Mouse (Mus musculus) midbrain, embryonic 14.5 days (tissue): ENCODE data around the gene Clcn2. TPM values are rescaled to one million over a fixed set of nuclear protein-coding genes. Genes with fewer than 3 reads are reported as not detected.
A peak's percentile ranks its signal among the peaks of the same experiment; 100 is the strongest.
"Not testable (repeated sequence)": the region's sequence is repeated elsewhere in the genome, so short reads cannot be mapped to it uniquely, and the experiment has no call there.

Experiments used
- ATAC-seq: fragments of 200-750 bp; cut with Nextera tagmentation; 2 replicates; pipeline ENCODE4 v1.8.0; 2017; ENCODE audit warnings: moderate number of reproducible peaks, moderate library complexity; ENCODE audit not compliant: low FRiP score, low TSS enrichment
- DNase-seq: peaks from one replicate; pipeline ENCODE4 v3.0.0-alpha.2; 2015
- H3K27ac ChIP-seq: fragments of 300-500 bp; sonication (generic); replicated peaks from 2 replicates; pipeline ENCODE4 v1.5.1; 2014; ENCODE audit warnings: mild to moderate bottlenecking, low read depth, low read length, moderate library complexity
- H3K27me3 ChIP-seq: fragments of 300-500 bp; sonication (generic); 2 replicates; pipeline ENCODE4 v1.6.1; 2014; ENCODE audit warnings: low read length, control low read depth, mixed read lengths; ENCODE audit not compliant: control insufficient read depth, insufficient read depth
- H3K36me3 ChIP-seq: fragments of 300-500 bp; sonication (generic); 2 replicates; pipeline ENCODE4 v1.6.1; 2014; ENCODE audit warnings: low read length, control low read depth; ENCODE audit not compliant: control insufficient read depth, insufficient read depth
- H3K4me1 ChIP-seq: fragments of 300-500 bp; sonication (generic); 2 replicates; pipeline ENCODE4 v1.6.1; 2014; ENCODE audit warnings: mild to moderate bottlenecking, antibody characterized with exemption, low read length, control low read depth; ENCODE audit not compliant: control insufficient read depth, insufficient read depth
- H3K4me2 ChIP-seq: fragments of 300-500 bp; sonication (generic); 2 replicates; pipeline ENCODE4 v1.6.1; 2014; ENCODE audit warnings: mild to moderate bottlenecking, low read length, moderate library complexity
- H3K4me3 ChIP-seq: fragments of 300-500 bp; sonication (generic); replicated peaks from 2 replicates; pipeline ENCODE4 v1.5.1; 2014; ENCODE audit warnings: low read depth, low read length
- H3K9ac ChIP-seq: fragments of 300-500 bp; sonication (generic); replicated peaks from 2 replicates; pipeline ENCODE4 v1.6.1; 2014; ENCODE audit warnings: mild to moderate bottlenecking, low read length, moderate library complexity
- H3K9me3 ChIP-seq: fragments of 300-500 bp; sonication (generic); 2 replicates; pipeline ENCODE4 v1.6.1; 2016; ENCODE audit warnings: low read length, control low read depth, mixed read lengths; ENCODE audit not compliant: control insufficient read depth
- WGBS: fragments of 180-500 bp; shearing (Covaris S2); extraction: QIAGEN DNeasy Blood & Tissue Kit; methylation state at CpG from one replicate; pipeline ENCODE4 v1.1.7; 2014; 5-methylcytosine and 5-hydroxymethylcytosine counted together
- polyA plus RNA-seq: library from polyadenylated mRNA; unstranded; fragments of >200 nt; fragmentation: Nextera tagmentation; extraction: Ambion mirVana; gene quantifications from 2 replicates; pipeline ENCODE4 v1.2.1, GENCODE M21; 2014

Gene Clcn2
- polyA plus RNA-seq, 1 experiment from 2014 or later: 27.2 TPM

DNA sequence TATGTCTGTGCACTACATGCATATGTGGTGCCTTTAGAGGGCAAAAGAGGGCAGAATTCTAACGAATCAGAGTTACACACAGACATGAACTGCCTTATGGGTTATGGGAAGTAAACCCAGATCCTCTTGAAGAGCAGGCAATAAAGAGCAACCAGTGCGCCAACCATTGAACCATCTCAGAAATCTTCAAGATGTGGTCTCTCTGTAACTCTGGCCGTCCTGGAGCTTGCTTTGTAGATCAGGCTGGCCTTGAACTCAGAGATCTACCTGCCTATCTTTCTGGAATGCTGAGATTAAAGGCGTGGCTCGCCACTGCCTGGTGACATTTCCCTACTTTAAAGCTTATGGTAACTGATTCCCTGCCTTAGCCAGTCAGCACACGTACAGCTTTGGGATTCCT is 45.7 kb downstream of the Clcn2 start:
- Histone ChIP-seq H3K36me3 (peaks cover 21% of the 10 kb centered on the region), H3K4me2 (peak overlapping the region; percentile 98), H3K27ac (no peak overlapping the region), H3K4me3 (peak overlapping the region; percentile 93), H3K27me3 (no peaks in the 10 kb centered on the region), H3K4me1 (peaks cover 11% of the 10 kb centered on the region), H3K9ac (no peak overlapping the region), H3K9me3 (no peaks in the 10 kb centered on the region)
- DNase-seq (no peak), ATAC-seq (no peak)
- WGBS: 25% methylated on average over 6 of the region's 6 CpGs

DNA sequence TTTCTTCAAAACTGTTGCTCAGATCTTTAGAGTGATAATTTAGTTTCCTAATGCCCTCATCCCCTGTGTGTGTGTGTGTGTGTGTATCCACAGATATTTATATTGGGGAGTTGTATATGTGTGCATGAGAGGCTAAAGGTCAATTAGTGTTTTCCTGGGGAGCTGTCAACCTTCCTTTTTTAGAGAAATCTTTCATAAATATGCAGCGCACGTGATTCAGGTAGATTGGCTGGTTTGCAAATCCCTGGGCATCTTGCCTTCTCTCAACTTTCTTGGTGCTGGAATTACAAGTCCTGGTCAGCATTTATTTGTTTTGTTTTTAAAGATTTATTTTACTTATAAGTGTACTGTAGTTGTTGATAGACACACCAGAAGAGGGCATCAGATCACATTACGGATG is 47.3 kb downstream of the Clcn2 start:
- 93% methylated on average over 3 of the region's 3 CpGs for WGBS
- H3K36me3 ChIP-seq: peaks cover 8% of the 10 kb centered on the region
- no peak overlapping the region for H3K4me3 ChIP-seq
- ATAC-seq: no peak
- no peak overlapping the region for H3K27ac ChIP-seq
- peaks cover 11% of the 10 kb centered on the region for H3K4me1 ChIP-seq
- no peak for DNase-seq
- H3K4me2 ChIP-seq: no peak overlapping the region
- no peak overlapping the region for H3K9ac ChIP-seq
- no peaks in the 10 kb centered on the region for H3K9me3 ChIP-seq
- H3K27me3 ChIP-seq: no peaks in the 10 kb centered on the region

DNA sequence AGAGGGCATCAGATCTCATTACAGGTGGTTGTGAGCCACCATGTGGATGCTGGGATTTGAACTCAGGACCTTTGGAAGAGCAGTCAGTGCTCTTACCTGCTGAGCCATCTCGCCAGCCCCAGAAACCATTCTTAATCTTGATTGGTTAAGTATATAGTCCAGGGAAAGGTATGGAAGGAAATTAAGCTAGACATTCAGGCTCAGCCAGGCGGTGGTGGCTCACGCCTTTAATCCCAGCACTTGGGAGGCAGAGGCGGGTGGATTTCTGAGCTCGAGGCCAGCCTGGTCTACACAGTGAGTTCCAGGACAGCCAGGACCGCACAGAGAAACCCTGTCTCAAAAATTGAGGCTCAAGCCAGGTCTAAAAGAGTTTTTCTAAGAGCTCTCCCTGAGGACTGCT is 49.5 kb downstream of the Clcn2 start, which contains the start of gene Eif4g1:
Gene Eif4g1 (plus strand): TSS at position 301 of the 400 bp plus-strand sequence.
- peaks cover 13% of the 10 kb centered on the region for H3K36me3 ChIP-seq
- not testable (repeated sequence) for H3K27me3 ChIP-seq, H3K4me2 ChIP-seq, H3K4me1 ChIP-seq, H3K9ac ChIP-seq, H3K4me3 ChIP-seq, ATAC-seq, H3K27ac ChIP-seq, H3K9me3 ChIP-seq, DNase-seq
- WGBS: 96% methylated on average over 4 of the region's 6 CpGs

DNA sequence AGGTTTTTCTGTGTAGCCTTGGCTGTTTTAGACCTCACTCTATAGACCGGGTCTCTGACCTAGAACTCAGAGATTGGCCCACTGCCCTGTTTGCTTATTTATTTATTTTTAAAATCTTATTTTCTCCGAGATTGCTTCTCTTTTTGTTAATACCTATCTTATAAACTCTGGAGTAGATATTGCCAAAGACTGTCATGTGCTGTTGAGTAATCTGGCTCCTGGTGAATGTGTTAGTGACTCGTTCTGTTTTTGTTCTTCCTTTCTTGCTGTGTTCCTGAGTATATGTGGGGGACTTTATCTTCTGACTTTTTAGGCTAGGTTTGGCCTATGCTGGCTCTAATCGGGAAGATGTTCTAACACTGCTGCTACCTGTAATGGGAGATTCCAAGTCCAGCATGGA is 59.9 kb downstream of the Clcn2 start:
- Histone ChIP-seq H3K36me3 (peaks cover 80% of the 10 kb centered on the region), H3K9me3 (no peaks in the 10 kb centered on the region), H3K27me3 (no peaks in the 10 kb centered on the region), H3K4me2 (no peak overlapping the region), H3K4me3 (no peak overlapping the region), H3K27ac (no peak overlapping the region), H3K4me1 (peaks cover 2% of the 10 kb centered on the region), H3K9ac (no peak overlapping the region)
- DNase-seq: no peak
- 94% methylated on average over 4 of the region's 4 CpGs for WGBS
- no peak for ATAC-seq

DNA sequence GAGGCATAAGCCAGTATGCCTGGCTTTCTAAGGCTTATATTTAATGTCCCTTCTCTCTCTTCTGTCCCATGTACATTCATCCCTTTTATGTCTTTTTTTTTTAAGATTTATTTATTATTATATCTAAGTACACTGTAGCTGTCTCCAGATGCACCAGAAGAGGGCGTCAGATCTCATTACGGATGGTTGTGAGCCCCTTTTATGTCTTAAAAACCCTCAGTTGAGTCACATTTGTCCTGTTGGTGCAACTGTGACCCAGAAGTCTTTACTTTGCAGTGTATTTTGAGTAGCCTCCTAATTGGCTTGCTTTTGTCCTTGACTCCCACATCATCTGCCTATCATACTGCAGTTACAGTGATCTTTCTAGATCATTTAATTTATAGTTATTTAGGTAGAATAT is 64.2 kb downstream of the Clcn2 start:
- WGBS: 57% methylated on average over 2 of the region's 2 CpGs
- Histone ChIP-seq H3K4me3 (no peak overlapping the region), H3K9me3 (no peaks in the 10 kb centered on the region), H3K27me3 (no peaks in the 10 kb centered on the region), H3K36me3 (peaks cover 40% of the 10 kb centered on the region), H3K4me1 (peaks cover 13% of the 10 kb centered on the region), H3K9ac (no peak overlapping the region), H3K27ac (no peak overlapping the region), H3K4me2 (peak overlapping the region; percentile 79; the same call in 1 of the 2 replicates)
- no peak for ATAC-seq
- DNase-seq: no peak

Other genes starting within 250 kb of the Clcn2 start
- gene Eif2b5, start 218.9 kb downstream of the Clcn2 start, polyA plus RNA-seq: 65.8 and 97.4 TPM in 2 replicates
- 35.8 and 40.2 TPM in 2 replicates for gene Dvl3, start 200.8 kb downstream of the Clcn2 start, polyA plus RNA-seq
- 1,285 and 1,320 TPM in 2 replicates for gene Ap2m1, start 182.3 kb downstream of the Clcn2 start, polyA plus RNA-seq
- gene Abcf3, start 169.2 kb downstream of the Clcn2 start, polyA plus RNA-seq: 69.6 and 79.9 TPM in 2 replicates
- gene Vwa5b2, start 128.3 kb downstream of the Clcn2 start, polyA plus RNA-seq: 12.1 and 15.8 TPM in 2 replicates
- gene Eef1akmt4, start 106.2 kb downstream of the Clcn2 start, polyA plus RNA-seq: 10.5 and 12.0 TPM in 2 replicates
- gene Gm49333, start 106.1 kb downstream of the Clcn2 start, polyA plus RNA-seq: not detected in 2 replicates
- gene Alg3, start 106.0 kb downstream of the Clcn2 start, polyA plus RNA-seq: 43.4 and 46.3 TPM in 2 replicates
- gene Camk2n2, start 96.5 kb downstream of the Clcn2 start, polyA plus RNA-seq: 35.6 and 54.4 TPM in 2 replicates
- gene Ece2, start 87.9 kb downstream of the Clcn2 start, polyA plus RNA-seq: 8.5 and 11.9 TPM in 2 replicates
- 277 and 366 TPM in 2 replicates for gene Psmd2, start 66.1 kb downstream of the Clcn2 start, polyA plus RNA-seq
- gene Eif4g1, start 49.4 kb downstream of the Clcn2 start, polyA plus RNA-seq: 117 and 123 TPM in 2 replicates
- 45.3 and 50.1 TPM in 2 replicates for gene Fam131a, start 24.5 kb downstream of the Clcn2 start, polyA plus RNA-seq
- 89.6 and 95.7 TPM in 2 replicates for gene Polr2h, start 81 bp downstream of the Clcn2 start, polyA plus RNA-seq
- 6.3 and 8.2 TPM in 2 replicates for gene Chrd, start 15.4 kb upstream of the Clcn2 start, polyA plus RNA-seq
- gene Thpo, start 16.8 kb upstream of the Clcn2 start, polyA plus RNA-seq: 0.99 and 1.4 TPM in 2 replicates